Mouse (Mus musculus) induced T-regulatory cell, adult 2 months (primary cell): ENCODE data around the gene Amtn.
"Not testable (repeated sequence)": the region's sequence is repeated elsewhere in the genome, so short reads cannot be mapped to it uniquely, and the experiment has no call there.

Experiments used
- DNase-seq: peaks from one replicate; pipeline ENCODE4 v3.0.0-alpha.2; 2012; ENCODE audit warnings: low read depth

Amtn gene

GRCm38 (mm10) chr5:88375808-88376207 is at the start of gene Amtn:
Amtn (plus strand) TSS chr5:88376108.
- no peak for DNase-seq

GRCm38 (mm10) chr5:88348533-88348932 is 27.4 kb upstream of the Amtn start:
- DNase-seq: not testable (repeated sequence)

- DNase-seq: peak; percentile 51
These were observed 11.1 kb upstream of the Amtn start for GRCm38 (mm10) chr5:88364768-88365167.

- DNase-seq: no peak
These were observed 9.0 kb upstream of the Amtn start for GRCm38 (mm10) chr5:88366886-88367285.

- DNase-seq: no peak
These were observed 5.2 kb upstream of the Amtn start for GRCm38 (mm10) chr5:88370578-88371232.

- DNase-seq: no peak
These were observed 3.3 kb upstream of the Amtn start for GRCm38 (mm10) chr5:88372563-88372962.

GRCm38 (mm10) chr5:88391960-88392359 is 16.1 kb downstream of the Amtn start:
- not testable (repeated sequence) for DNase-seq

- no peak for DNase-seq
These were observed 22.7 kb downstream of the Amtn start for GRCm38 (mm10) chr5:88398581-88398980.

- peak; percentile 57 for DNase-seq
These were observed 23.9 kb downstream of the Amtn start for GRCm38 (mm10) chr5:88399849-88400248.

GRCm38 (mm10) chr5:88401464-88401863 is 25.6 kb downstream of the Amtn start:
- no peak for DNase-seq

- no peak for DNase-seq
These were observed 44.6 kb downstream of the Amtn start for GRCm38 (mm10) chr5:88420319-88421065.

- DNase-seq: not testable (repeated sequence)
These were observed 49.0 kb downstream of the Amtn start for GRCm38 (mm10) chr5:88424892-88425291.

- no peak for DNase-seq
These were observed 50.8 kb downstream of the Amtn start for GRCm38 (mm10) chr5:88426753-88427152.
